Mouse (Mus musculus): ENCODE measurements around the gene Zcwpw1. TPM values are rescaled to one million over a fixed set of nuclear protein-coding genes. Genes with fewer than 3 reads are reported as not detected.

Gene Zcwpw1
- polyA plus RNA-seq, 1 experiment from 2014 or later = 2.4 TPM

DNA sequence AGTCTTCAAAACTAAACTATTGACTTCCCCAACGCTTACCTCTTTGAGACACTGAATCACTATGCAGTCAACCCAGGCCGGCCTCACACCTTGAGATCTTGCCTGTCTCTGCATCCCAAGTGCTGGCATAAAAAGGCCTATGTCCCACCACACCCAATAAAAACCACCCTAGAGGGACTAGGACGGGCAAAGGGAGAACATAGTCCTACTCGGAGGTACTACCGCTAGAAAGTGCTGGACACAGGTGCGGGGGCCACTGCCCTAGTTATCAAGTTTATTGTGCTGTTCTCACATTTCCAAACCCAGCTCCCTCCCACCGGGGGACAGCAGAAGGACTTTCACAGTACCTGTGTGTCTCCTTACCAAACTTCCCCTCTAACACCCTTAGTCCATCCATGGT is 5.9 kb upstream of the Zcwpw1 start:
- Histone ChIP-seq H3K4me2 (replicated peaks; ENCODE audit: low read depth, low read length) (no peak overlapping the region), H3K27ac (ENCODE audit: low read length) (no peak overlapping the region), H3K9ac (replicated peaks; ENCODE audit: low read depth) (no peak overlapping the region), H3K36me3 (ENCODE audit: insufficient read depth, low read length) (peaks cover 17% of the 10 kb centered on the region), H3K4me1 (ENCODE audit: insufficient read depth, low read depth, low read length) (peaks cover 29% of the 10 kb centered on the region), H3K9me3 (ENCODE audit: low read length) (no peaks in the 10 kb centered on the region), H3K27me3 (replicated peaks; ENCODE audit: insufficient read depth, low read length) (no peaks in the 10 kb centered on the region), H3K4me3 (ENCODE audit: low read depth, low read length) (no peak overlapping the region)
- 81% methylated on average over 7 of the region's 7 CpGs for WGBS
- no peak for TF ChIP-seq EP300 (IDR thresholded peaks at IDR 0.05)
- TF ChIP-seq CTCF (IDR thresholded peaks at IDR 0.05) = no peak
- ATAC-seq (no peak), DNase-seq (ENCODE audit: low spot score) (no peak)

DNA sequence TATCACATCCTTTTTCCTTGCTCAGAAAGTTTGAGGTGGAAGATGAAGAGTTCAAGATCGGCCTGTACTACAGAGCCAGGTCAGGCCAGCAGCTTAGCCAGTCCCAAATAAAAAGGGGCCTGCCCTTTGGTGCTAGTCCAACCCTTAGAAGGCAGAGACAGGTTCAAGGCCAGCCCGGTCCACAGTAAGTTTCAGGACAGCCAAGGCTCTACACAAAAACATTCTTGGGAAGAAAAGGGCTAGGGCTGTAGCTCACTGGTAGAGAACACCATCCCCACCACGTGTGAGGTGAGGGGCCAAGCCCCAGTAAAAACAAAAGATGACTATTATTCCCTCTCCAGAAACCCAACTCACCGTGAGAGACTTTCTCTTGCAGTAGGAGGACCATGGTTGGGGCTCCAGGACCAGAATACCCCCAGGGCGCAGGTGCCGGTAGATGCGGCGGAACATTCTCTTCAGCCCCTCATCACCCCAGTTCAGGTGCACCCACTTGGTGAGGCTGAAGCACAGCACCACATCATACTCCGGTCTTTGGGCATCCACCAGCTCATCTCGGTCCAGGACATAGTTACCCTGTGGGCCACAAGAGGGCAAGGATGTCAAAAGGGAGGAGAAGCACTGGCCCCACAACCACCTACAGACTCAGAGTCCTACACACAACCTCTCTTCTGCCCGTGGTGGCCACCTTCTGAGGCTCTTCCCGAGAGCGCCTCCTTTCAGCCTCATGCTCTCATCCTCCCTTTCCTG is 4.6 kb upstream of the Zcwpw1 start:
- H3K9ac ChIP-seq (replicated peaks; ENCODE audit: low read depth) = 0 out of 2 replicates have a peak overlapping the region, but pooled peaks have one; percentile 27
- 72% methylated on average over 13 of the region's 13 CpGs for WGBS

DNA sequence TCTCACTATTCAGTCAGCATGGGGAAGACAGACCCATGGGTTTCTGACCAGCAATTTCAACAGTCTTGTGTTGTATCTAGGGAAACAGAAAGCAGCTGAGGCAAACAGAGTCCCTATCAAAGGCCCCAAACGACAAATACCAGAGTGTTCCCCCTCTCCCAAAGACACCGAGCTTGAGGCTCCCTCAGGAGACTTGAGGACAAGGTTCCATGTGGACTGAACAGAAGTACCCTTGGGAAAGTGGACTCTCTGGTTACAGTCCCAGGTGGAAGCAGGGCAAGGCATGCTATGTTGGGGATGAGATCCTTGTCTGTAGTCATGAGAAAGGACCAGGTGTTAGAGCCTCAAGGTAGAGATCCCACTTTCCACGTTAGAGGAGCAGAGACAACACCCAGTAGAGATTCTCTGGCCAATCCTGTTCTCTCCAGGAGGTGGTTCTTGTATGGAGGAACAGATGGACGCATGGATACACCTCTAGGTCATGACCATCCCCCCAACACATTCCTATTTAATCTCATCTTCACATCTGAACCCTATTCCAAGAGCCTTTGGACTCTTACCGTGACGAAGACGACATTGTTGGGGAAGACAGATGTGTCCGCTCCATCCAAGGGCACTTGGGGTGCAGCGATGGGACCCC is 3.6 kb upstream of the Zcwpw1 start:
- H3K27ac ChIP-seq (ENCODE audit: low read length) = no peak overlapping the region
- no peak overlapping the region; the same call in 1 of the 2 replicates for H3K4me3 ChIP-seq (ENCODE audit: low read depth, low read length)
- H3K9me3 ChIP-seq (ENCODE audit: low read length) = no peaks in the 10 kb centered on the region
- H3K4me2 ChIP-seq (replicated peaks; ENCODE audit: low read depth, low read length) = peak overlapping the region; percentile 85
- DNase-seq (ENCODE audit: low spot score) = no peak
- TF ChIP-seq EP300 (IDR thresholded peaks at IDR 0.05) = no peak
- TF ChIP-seq CTCF (IDR thresholded peaks at IDR 0.05) = no peak
- no peaks in the 10 kb centered on the region for H3K27me3 ChIP-seq (replicated peaks; ENCODE audit: insufficient read depth, low read length)
- 45% methylated on average over 9 of the region's 9 CpGs for WGBS
- ATAC-seq = no peak
- H3K9ac ChIP-seq (replicated peaks; ENCODE audit: low read depth) = peak overlapping the region; percentile 27; the same call in 1 of the 2 replicates
- peaks cover 17% of the 10 kb centered on the region for H3K36me3 ChIP-seq (ENCODE audit: insufficient read depth, low read length)
- H3K4me1 ChIP-seq (ENCODE audit: insufficient read depth, low read depth, low read length) = peaks cover 33% of the 10 kb centered on the region

More for the DNA sequence above, 4.6 kb upstream of the Zcwpw1 start:
- TF ChIP-seq EP300 (IDR thresholded peaks at IDR 0.05) (no peak), CTCF (IDR thresholded peaks at IDR 0.05) (no peak)
- DNase-seq (ENCODE audit: low spot score) = no peak
- no peak overlapping the region for H3K4me3 ChIP-seq (ENCODE audit: low read depth, low read length)
- no peaks in the 10 kb centered on the region for H3K27me3 ChIP-seq (replicated peaks; ENCODE audit: insufficient read depth, low read length)
- ATAC-seq = no peak
- peaks cover 32% of the 10 kb centered on the region for H3K4me1 ChIP-seq (ENCODE audit: insufficient read depth, low read depth, low read length)
- H3K27ac ChIP-seq (ENCODE audit: low read length) = no peak overlapping the region
- H3K4me2 ChIP-seq (replicated peaks; ENCODE audit: low read depth, low read length) = no peak overlapping the region; the same call in 1 of the 2 replicates
- peaks cover 17% of the 10 kb centered on the region for H3K36me3 ChIP-seq (ENCODE audit: insufficient read depth, low read length)
- H3K9me3 ChIP-seq (ENCODE audit: low read length) = no peaks in the 10 kb centered on the region

DNA sequence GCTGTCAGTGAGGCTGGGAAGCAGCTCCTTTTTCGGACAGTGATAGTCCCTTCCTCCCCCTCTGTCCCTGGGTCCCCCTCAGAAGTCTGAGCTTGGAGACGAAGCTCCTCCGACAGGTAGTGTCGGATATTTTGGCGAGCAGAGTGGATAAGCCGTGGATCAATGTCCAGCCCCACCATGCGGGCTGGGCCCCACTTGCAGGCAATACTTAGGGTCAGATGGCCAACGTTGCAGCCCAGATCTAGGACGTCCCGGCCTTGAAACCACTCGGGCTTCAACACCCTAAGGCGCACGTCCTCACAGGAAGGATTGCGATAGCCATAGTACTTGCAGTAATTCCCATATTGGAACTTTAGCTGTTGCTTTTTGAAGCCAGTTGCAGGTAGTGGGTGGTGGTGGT is 3.1 kb upstream of the Zcwpw1 start:
- peaks cover 32% of the 10 kb centered on the region for H3K4me1 ChIP-seq (ENCODE audit: insufficient read depth, low read depth, low read length)
- peaks cover 17% of the 10 kb centered on the region for H3K36me3 ChIP-seq (ENCODE audit: insufficient read depth, low read length)
- peak overlapping the region; percentile 85 for H3K4me2 ChIP-seq (replicated peaks; ENCODE audit: low read depth, low read length)
- ATAC-seq (no peak), DNase-seq (ENCODE audit: low spot score) (no peak)
- no peaks in the 10 kb centered on the region for H3K27me3 ChIP-seq (replicated peaks; ENCODE audit: insufficient read depth, low read length)
- 0 out of 2 replicates have a peak overlapping the region, but pooled peaks have one; percentile 99 for H3K27ac ChIP-seq (ENCODE audit: low read length)
- TF ChIP-seq CTCF (IDR thresholded peaks at IDR 0.05) = no peak
- TF ChIP-seq EP300 (IDR thresholded peaks at IDR 0.05) = no peak
- H3K4me3 ChIP-seq (ENCODE audit: low read depth, low read length) = peak overlapping the region; percentile 63; the same call in 1 of the 2 replicates
- H3K9me3 ChIP-seq (ENCODE audit: low read length) = no peaks in the 10 kb centered on the region
- 52% methylated on average over 14 of the region's 14 CpGs for WGBS
- H3K9ac ChIP-seq (replicated peaks; ENCODE audit: low read depth) = peak overlapping the region; percentile 80

DNA sequence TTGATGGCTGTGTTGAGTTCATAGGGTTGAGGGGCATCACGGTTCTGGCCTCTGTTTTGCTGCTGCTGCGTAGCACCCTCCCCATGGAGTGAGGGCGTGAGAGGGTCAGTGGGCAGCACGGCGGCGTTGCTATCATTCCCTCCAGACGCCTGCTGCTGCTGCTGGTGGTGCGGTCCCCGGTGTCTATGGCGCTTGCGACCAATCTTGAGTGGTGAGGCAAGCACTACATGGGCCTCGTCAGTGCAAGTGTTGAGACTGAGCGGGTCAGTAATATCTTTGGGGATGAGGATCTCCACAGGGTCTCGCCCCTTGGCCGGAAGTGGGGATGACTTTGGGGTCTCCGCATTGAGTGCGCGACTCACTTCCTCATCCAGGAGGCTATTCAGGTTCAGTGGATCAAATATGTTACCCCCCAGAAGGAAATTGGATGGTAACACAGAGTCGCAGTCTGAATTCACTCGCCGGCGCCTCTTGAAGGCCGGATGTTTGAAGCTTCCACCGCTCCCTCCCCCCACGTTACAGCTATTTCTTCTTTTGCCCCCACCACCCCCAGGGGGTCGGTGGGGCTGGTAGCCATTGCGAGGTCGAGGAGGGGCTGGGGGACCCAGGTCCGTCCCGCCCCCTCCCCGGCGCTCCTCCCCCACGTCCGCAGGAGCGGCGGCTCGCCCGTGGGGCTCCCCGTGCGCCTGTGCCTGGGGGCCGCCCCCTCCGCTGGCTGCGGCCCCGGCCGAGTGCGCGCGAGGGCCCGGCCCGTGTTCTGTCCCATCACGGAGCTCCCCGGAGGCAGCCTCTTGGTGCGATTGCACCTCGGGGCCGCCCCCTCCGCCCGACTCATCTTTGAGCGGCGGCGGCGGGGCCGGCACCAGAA is 2.2 kb upstream of the Zcwpw1 start:
- 4% methylated on average over 34 of the region's 62 CpGs for WGBS
- no peaks in the 10 kb centered on the region for H3K9me3 ChIP-seq (ENCODE audit: low read length)
- peak overlapping the region; percentile 80 for H3K9ac ChIP-seq (replicated peaks; ENCODE audit: low read depth)
- peaks cover 13% of the 10 kb centered on the region for H3K36me3 ChIP-seq (ENCODE audit: insufficient read depth, low read length)
- no peaks in the 10 kb centered on the region for H3K27me3 ChIP-seq (replicated peaks; ENCODE audit: insufficient read depth, low read length)
- H3K4me1 ChIP-seq (ENCODE audit: insufficient read depth, low read depth, low read length) = peaks cover 26% of the 10 kb centered on the region
- peak overlapping the region; percentile 99 for H3K27ac ChIP-seq (ENCODE audit: low read length)
- H3K4me2 ChIP-seq (replicated peaks; ENCODE audit: low read depth, low read length) = peak overlapping the region; percentile 85
- TF ChIP-seq CTCF (IDR thresholded peaks at IDR 0.05) = no peak
- TF ChIP-seq EP300 (IDR thresholded peaks at IDR 0.05) = no peak
- DNase-seq (ENCODE audit: low spot score) (peak; percentile 64), ATAC-seq (peak; percentile 3; the same call in 1 of the 2 replicates)
- peak overlapping the region; percentile 63 for H3K4me3 ChIP-seq (ENCODE audit: low read depth, low read length)

All from lung, postnatal 0 days (tissue).